ENCODE assay signal across 25 mouse cellular contexts in the genomic region with DNA sequence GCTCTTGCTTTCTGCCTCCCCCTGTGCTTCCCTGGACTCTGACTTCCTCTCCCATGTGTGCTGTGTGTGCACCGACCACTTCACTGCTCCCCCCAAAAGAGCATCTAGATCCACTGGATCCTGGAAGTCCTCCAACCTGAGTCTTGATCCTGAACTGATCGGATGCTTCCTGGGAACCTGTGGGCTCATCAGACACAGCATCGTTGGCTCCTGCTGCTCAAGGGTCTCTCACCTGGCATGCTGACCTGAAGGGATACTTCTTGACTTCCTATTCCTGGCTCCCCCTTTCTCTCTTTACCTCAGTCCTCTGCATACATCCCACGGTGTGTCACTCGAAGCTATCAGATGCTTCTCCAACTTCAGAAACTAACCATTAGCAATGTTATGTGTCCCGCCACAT. TPM values are rescaled to one million over a fixed set of nuclear protein-coding genes. Genes with fewer than 3 reads are reported as not detected.
A peak's percentile ranks its signal among the peaks of the same experiment; 100 is the strongest.
DNase-seq lines count a peak whose midpoint lies in the region; ATAC-seq and TF ChIP-seq lines count a peak whose summit lies in the region.
"Had no signal": no experiment of that assay in that cellular context is flagged by ENCODE, and none has a peak within 500 bp of the region (broad histone marks: within the 10 kb centered on the region; RNA-seq: fewer than 3 reads in every experiment).

No protein-coding gene starts in this region.

- H3K4me1 ChIP-seq in forebrain, embryonic 11.5 days (replicated peaks; ENCODE audit: control insufficient read depth, insufficient read depth, low read length) = peaks cover 5% of the 10 kb centered on the region; the same call in 1 of the 2 replicates
- peaks cover 28% of the 10 kb centered on the region for H3K4me1 ChIP-seq in forebrain, embryonic 13.5 days
- H3K4me1 ChIP-seq in hindbrain, embryonic 13.5 days (replicated peaks) = peaks cover 33% of the 10 kb centered on the region
- H3K4me1 ChIP-seq in hindbrain, embryonic 10.5 days (replicated peaks) = peaks cover 26% of the 10 kb centered on the region
- peaks cover 14% of the 10 kb centered on the region for H3K4me1 ChIP-seq in kidney, embryonic 16.5 days (ENCODE audit: insufficient read depth, low read length)
- H3K4me1 ChIP-seq in olfactory bulb, adult 2 months (ENCODE audit: control insufficient read depth, insufficient read depth, low read length) = peaks cover 28% of the 10 kb centered on the region

- DNase-seq in forebrain, embryonic 11.5 days (ENCODE audit: low spot score) = no peak
- no peak for DNase-seq in hindbrain, embryonic 10.5 days (ENCODE audit: low spot score)
- DNase-seq in kidney, postnatal 4 days = no peak
- DNase-seq: adrenal gland, adult 8-10 months; adrenal gland, postnatal 14 days; adrenal gland, postnatal 36 days; B cell, adult 2 months; cerebellum, adult 11-12 months; cerebellum, adult 2 months; cerebellum, adult 9-10 months; cerebellum, postnatal 10 days; cerebellum, postnatal 25 days had no signal

- no peak overlapping the region for H3K4me3 ChIP-seq in forebrain, embryonic 11.5 days (ENCODE audit: low read depth, low read length)
- H3K4me3 ChIP-seq in forebrain, embryonic 13.5 days = no peak overlapping the region
- H3K4me3 ChIP-seq in hindbrain, embryonic 13.5 days = no peak overlapping the region
- no peak overlapping the region for H3K4me3 ChIP-seq in hindbrain, embryonic 10.5 days
- no peak overlapping the region for H3K4me3 ChIP-seq in kidney, embryonic 16.5 days (ENCODE audit: low read length)
- no peak overlapping the region for H3K4me3 ChIP-seq in olfactory bulb, adult 2 months (ENCODE audit: insufficient read depth, low read depth, low read length)
- H3K4me3 ChIP-seq: embryonic facial prominence, embryonic 10.5 days; embryonic facial prominence, embryonic 12.5 days; forebrain, embryonic 12.5 days; forebrain, embryonic 15.5 days had no signal

- WGBS in forebrain, embryonic 11.5 days = 90% methylated on average over 6 of the region's 6 CpGs
- WGBS in forebrain, embryonic 13.5 days = 91% methylated on average over 6 of the region's 6 CpGs
- WGBS in hindbrain, embryonic 13.5 days = 89% methylated on average over 6 of the region's 6 CpGs
- WGBS in hindbrain, embryonic 10.5 days = 85% methylated on average over 6 of the region's 6 CpGs
- WGBS in kidney, embryonic 16.5 days = 85% methylated on average over 6 of the region's 6 CpGs
- 85% methylated on average over 6 of the region's 6 CpGs for WGBS in olfactory bulb, adult 2 months

- H3K4me2 ChIP-seq in forebrain, embryonic 11.5 days (ENCODE audit: low read depth, low read length, severe bottlenecking) = no peak overlapping the region
- H3K4me2 ChIP-seq in forebrain, embryonic 13.5 days = no peak overlapping the region
- no peak overlapping the region for H3K4me2 ChIP-seq in hindbrain, embryonic 13.5 days
- H3K4me2 ChIP-seq in kidney, embryonic 16.5 days (replicated peaks; ENCODE audit: low read depth, low read length) = no peak overlapping the region
- H3K4me2 ChIP-seq: embryonic facial prominence, embryonic 12.5 days; forebrain, embryonic 12.5 days; forebrain, embryonic 15.5 days had no signal

- H3K9me3 ChIP-seq in forebrain, embryonic 11.5 days (ENCODE audit: control insufficient read depth, low read length) = no peaks in the 10 kb centered on the region
- no peaks in the 10 kb centered on the region for H3K9me3 ChIP-seq in forebrain, embryonic 13.5 days (replicated peaks)
- H3K9me3 ChIP-seq in hindbrain, embryonic 13.5 days = no peaks in the 10 kb centered on the region
- H3K9me3 ChIP-seq in hindbrain, embryonic 10.5 days = no peaks in the 10 kb centered on the region
- H3K9me3 ChIP-seq in kidney, embryonic 16.5 days (ENCODE audit: low read length) = no peaks in the 10 kb centered on the region
- H3K9me3 ChIP-seq: embryonic facial prominence, embryonic 10.5 days; embryonic facial prominence, embryonic 12.5 days; forebrain, embryonic 12.5 days; forebrain, embryonic 15.5 days; G1E had no signal

- TF ChIP-seq CTCF in olfactory bulb, adult 2 months (IDR thresholded peaks at IDR 0.05; ENCODE audit: insufficient read depth, low read depth, low read length) = no peak

- no peak for ATAC-seq in forebrain, embryonic 11.5 days (replicated peaks; ENCODE audit: low FRiP score)
- no peak for ATAC-seq in forebrain, embryonic 13.5 days
- ATAC-seq in hindbrain, embryonic 13.5 days (ENCODE audit: low FRiP score) = no peak
- no peak for ATAC-seq in kidney, embryonic 16.5 days (ENCODE audit: low FRiP score, low TSS enrichment)
- ATAC-seq: activated CD4-positive, CD25-positive, alpha-beta regulatory T cell, adult 4 months; CD4-positive, CD25-positive, alpha-beta regulatory T cell, adult 4 months; forebrain, embryonic 15.5 days; Patski had no signal

- H3K9ac ChIP-seq in forebrain, embryonic 11.5 days (ENCODE audit: low read length) = no peak overlapping the region
- no peak overlapping the region for H3K9ac ChIP-seq in forebrain, embryonic 13.5 days
- no peak overlapping the region for H3K9ac ChIP-seq in hindbrain, embryonic 13.5 days
- H3K9ac ChIP-seq in kidney, embryonic 16.5 days (replicated peaks; ENCODE audit: low read length) = no peak overlapping the region
- H3K9ac ChIP-seq: embryonic facial prominence, embryonic 12.5 days; forebrain, embryonic 12.5 days; forebrain, embryonic 15.5 days had no signal

- H3K27me3 ChIP-seq in forebrain, embryonic 11.5 days (ENCODE audit: control insufficient read depth, insufficient read depth, low read length) = no peaks in the 10 kb centered on the region
- no peaks in the 10 kb centered on the region for H3K27me3 ChIP-seq in forebrain, embryonic 13.5 days
- no peaks in the 10 kb centered on the region for H3K27me3 ChIP-seq in hindbrain, embryonic 13.5 days
- no peaks in the 10 kb centered on the region for H3K27me3 ChIP-seq in hindbrain, embryonic 10.5 days (ENCODE audit: insufficient read depth, poor library complexity, severe bottlenecking)
- H3K27me3 ChIP-seq in kidney, embryonic 16.5 days (ENCODE audit: insufficient read depth, low read length) = no peaks in the 10 kb centered on the region
- H3K27me3 ChIP-seq: embryonic facial prominence, embryonic 12.5 days; forebrain, embryonic 12.5 days; forebrain, embryonic 15.5 days; Patski had no signal

- no peak for TF ChIP-seq POLR2A in olfactory bulb, adult 2 months (IDR thresholded peaks at IDR 0.05; ENCODE audit: insufficient read depth, low read depth, low read length)

- 0 out of 2 replicates have a peak overlapping the region, but pooled peaks have one; percentile 32 for H3K27ac ChIP-seq in forebrain, embryonic 11.5 days (ENCODE audit: low read depth, low read length)
- no peak overlapping the region for H3K27ac ChIP-seq in forebrain, embryonic 13.5 days
- H3K27ac ChIP-seq in hindbrain, embryonic 13.5 days = peak overlapping the region; percentile 58; the same call in 1 of the 2 replicates
- H3K27ac ChIP-seq in hindbrain, embryonic 10.5 days = no peak overlapping the region
- peak overlapping the region; percentile 84; the same call in 1 of the 2 replicates for H3K27ac ChIP-seq in kidney, embryonic 16.5 days (ENCODE audit: low read length)
- H3K27ac ChIP-seq in olfactory bulb, adult 2 months (ENCODE audit: insufficient read depth, low read depth, low read length) = peak overlapping the region; percentile 53
- H3K27ac ChIP-seq: embryonic facial prominence, embryonic 10.5 days; embryonic facial prominence, embryonic 12.5 days; forebrain, embryonic 15.5 days had no signal

- no peaks in the 10 kb centered on the region for H3K36me3 ChIP-seq in forebrain, embryonic 11.5 days (ENCODE audit: control insufficient read depth, insufficient read depth, low read length)
- no peaks in the 10 kb centered on the region for H3K36me3 ChIP-seq in forebrain, embryonic 13.5 days (ENCODE audit: poor library complexity, severe bottlenecking)
- H3K36me3 ChIP-seq in hindbrain, embryonic 13.5 days = no peaks in the 10 kb centered on the region
- H3K36me3 ChIP-seq in hindbrain, embryonic 10.5 days = no peaks in the 10 kb centered on the region
- no peaks in the 10 kb centered on the region for H3K36me3 ChIP-seq in kidney, embryonic 16.5 days (ENCODE audit: insufficient read depth, low read length)
- H3K36me3 ChIP-seq: embryonic facial prominence, embryonic 10.5 days; embryonic facial prominence, embryonic 12.5 days; forebrain, embryonic 12.5 days; forebrain, embryonic 15.5 days; G1E had no signal

RNA-seq across cellular contexts. Expression of gene Myo3b, which starts 26.2 kb away (rescaled TPM):
- 0.07 TPM in 1 of 2 replicates, not detected in the other for polyA plus RNA-seq in forebrain, embryonic 11.5 days (2014; fragmentation: Nextera tagmentation; extraction: Ambion mirVana)
- polyA plus RNA-seq in forebrain, embryonic 13.5 days (2015; fragmentation: Nextera tagmentation; extraction: Ambion mirVana) = 0.18 and 0.25 TPM in 2 replicates
- 0.12 and 0.39 TPM in 2 replicates for polyA plus RNA-seq in hindbrain, embryonic 13.5 days (2015; fragmentation: Nextera tagmentation; extraction: Ambion mirVana)
- polyA plus RNA-seq in hindbrain, embryonic 10.5 days (2016; fragmentation: Nextera tagmentation; extraction: Ambion mirVana) = not detected in 2 replicates
- 0.69 and 0.78 TPM in 2 replicates for polyA plus RNA-seq in kidney, embryonic 16.5 days (2015; fragmentation: Nextera tagmentation; extraction: Ambion mirVana)
- not detected in 2 replicates for polyA plus RNA-seq in olfactory bulb, adult 2 months (2012; ENCODE audit: insufficient read depth, insufficient read length, low replicate concordance, missing spikeins)
- polyA plus RNA-seq: embryonic facial prominence, embryonic 14.5 days; G1E had no signal

Comparison
In these comparisons a context has a peak if more than half of its experiments do, and no peak if none do; other contexts are left out.
1. H3K27ac ChIP-seq: peak in forebrain, embryonic 11.5 days (single experiment), hindbrain, embryonic 13.5 days (single experiment), kidney, embryonic 16.5 days (single experiment) and olfactory bulb, adult 2 months (single experiment); none in forebrain, embryonic 13.5 days (single experiment) and hindbrain, embryonic 10.5 days (single experiment).